Mouse (Mus musculus): ENCODE measurements around the gene 5730522E02Rik. TPM values are rescaled to one million over a fixed set of nuclear protein-coding genes. Genes with fewer than 3 reads are reported as not detected.

The 5730522E02Rik gene
- total RNA-seq, 2 experiments from 2014 or later = not detected

DNA sequence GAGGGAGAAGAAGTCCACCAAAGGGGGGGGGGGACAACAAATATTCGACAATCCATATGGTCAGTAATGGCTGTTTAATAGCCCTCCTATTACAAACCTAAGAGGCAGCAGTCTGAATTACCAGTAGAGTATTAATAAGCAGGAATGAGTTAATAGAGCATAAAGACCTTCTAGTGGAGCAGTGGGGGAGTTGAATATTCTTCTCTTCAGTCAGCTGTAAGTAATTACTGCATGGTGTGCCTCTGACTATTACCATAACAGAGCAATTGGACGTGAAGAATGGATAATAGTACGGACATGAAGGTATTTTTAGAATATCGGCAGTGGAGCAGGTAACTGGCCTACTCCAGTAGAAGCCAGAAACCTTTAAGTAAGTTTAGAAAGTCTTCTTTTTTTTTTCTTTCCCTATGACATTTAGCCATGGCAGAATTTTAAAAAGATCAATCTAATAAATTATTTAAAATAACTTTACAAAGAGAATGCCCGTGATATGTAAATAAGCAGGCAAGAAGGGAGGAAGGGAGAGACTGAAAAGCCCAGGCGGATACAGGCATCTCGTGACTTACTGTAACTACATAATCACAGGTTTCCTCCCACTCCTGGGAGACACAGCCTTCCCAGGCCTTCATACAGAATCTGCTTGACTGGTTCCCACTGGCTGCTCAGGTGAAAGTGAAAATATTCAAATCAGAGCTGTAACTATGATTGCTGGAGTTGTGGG is 637.0 kb downstream of the 5730522E02Rik start:
- no peak for ATAC-seq (replicated peaks; ENCODE audit: low FRiP score, poor library complexity, severe bottlenecking)

GRCm38 (mm10) chr11:25571396-25571795 is 639.2 kb downstream of the 5730522E02Rik start:
- ATAC-seq (replicated peaks; ENCODE audit: low FRiP score, poor library complexity, severe bottlenecking) = no peak

Other genes starting within 250 kb of the 5730522E02Rik start
- gene Fancl, start 175.4 kb upstream of the 5730522E02Rik start, total RNA-seq (2015; ENCODE audit: low replicate concordance) = 31.4 and 84.7 TPM in 2 replicates
- 58.6 and 80.2 TPM in 2 replicates for gene Fancl, start 175.4 kb upstream of the 5730522E02Rik start, total RNA-seq (2017; ENCODE audit: low replicate concordance)